In the genomic region with DNA sequence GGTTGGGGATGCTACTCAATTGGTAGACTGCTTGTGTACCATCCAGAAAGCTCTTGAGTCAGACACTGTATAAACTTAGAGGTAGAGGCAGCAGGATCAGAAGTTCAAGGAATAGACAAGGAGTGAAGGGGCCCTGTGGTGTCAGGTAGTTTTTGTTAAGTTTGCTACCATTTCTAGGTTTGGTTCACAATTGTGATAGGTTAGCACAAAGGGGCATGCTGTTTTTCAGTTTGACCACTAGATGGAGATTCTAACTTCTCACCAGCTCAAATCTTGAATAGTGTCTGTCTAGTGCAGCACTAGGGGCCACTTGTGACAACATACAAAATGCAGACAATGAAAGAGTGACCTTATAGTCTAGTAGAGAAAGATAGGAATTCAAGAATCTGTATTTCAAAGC, we compare ENCODE assay signal across 10 mouse cellular contexts. TPM values are rescaled to one million over a fixed set of nuclear protein-coding genes. Genes with fewer than 3 reads are reported as not detected.
DNase-seq lines count a peak whose midpoint lies in the region; ATAC-seq and TF ChIP-seq lines count a peak whose summit lies in the region.
"Had no signal": no experiment of that assay in that cellular context is flagged by ENCODE, and none has a peak within 500 bp of the region (broad histone marks: within the 10 kb centered on the region; RNA-seq: fewer than 3 reads in every experiment).

No protein-coding gene starts in this region.

- no peaks in the 10 kb centered on the region for H3K36me3 ChIP-seq in kidney, postnatal 0 days (ENCODE audit: insufficient read depth, low read length)
- H3K36me3 ChIP-seq in CH12.LX (replicated peaks in 1 of 2; ENCODE audit: control insufficient read depth in 1 of 2, insufficient read depth in 1 of 2, low read length in 1 of 2), result no peaks in the 10 kb centered on the region
- H3K36me3 ChIP-seq: embryonic facial prominence, embryonic 13.5 days had no signal

- H3K9ac ChIP-seq in kidney, postnatal 0 days (ENCODE audit: low read depth, low read length), result no peak overlapping the region
- H3K9ac ChIP-seq in CH12.LX (ENCODE audit: insufficient read depth, low read depth), result no peak overlapping the region
- H3K9ac ChIP-seq: embryonic facial prominence, embryonic 13.5 days had no signal

- H3K4me3 ChIP-seq in kidney, postnatal 0 days (replicated peaks; ENCODE audit: low read depth, low read length), result no peak overlapping the region
- H3K4me3 ChIP-seq in CH12.LX (replicated peaks in 1 of 3; ENCODE audit: low read depth in 2 of 3, low read length in 2 of 3, poor library complexity in 1 of 3), result no peak overlapping the region
- H3K4me3 ChIP-seq: embryonic facial prominence, embryonic 13.5 days had no signal

- no peak overlapping the region for H3K4me2 ChIP-seq in kidney, postnatal 0 days (ENCODE audit: low read length)
- no peak overlapping the region for H3K4me2 ChIP-seq in CH12.LX (ENCODE audit: insufficient read depth, low read depth, poor library complexity, severe bottlenecking)
- H3K4me2 ChIP-seq: embryonic facial prominence, embryonic 13.5 days had no signal

- H3K9me3 ChIP-seq in kidney, postnatal 0 days (replicated peaks; ENCODE audit: low read length), result no peaks in the 10 kb centered on the region
- H3K9me3 ChIP-seq in CH12.LX (replicated peaks; ENCODE audit: low read length), result no peaks in the 10 kb centered on the region
- H3K9me3 ChIP-seq: embryonic facial prominence, embryonic 13.5 days had no signal

- dilution Hi-C loops in CH12.LX (cut with MboI; ENCODE audit: extremely low pct_ligation_motif_present, extremely low pct_unique_long_range_greater_than_20kb, low sequenced_read_pairs), result no loop called here

- in situ Hi-C loops in CH12.LX (cut with MboI; ENCODE audit: low pct_ligation_motif_present, low pct_unique_long_range_greater_than_20kb, low sequenced_read_pairs), result loop anchor here (5.0 kb wide), 1 partner anchor 37 kb away; no protein-coding TSS in a partner anchor

- peak; percentile 70 for TF ChIP-seq RAD21 in CH12.LX (IDR thresholded peaks at IDR 0.05; ENCODE audit: low read depth, low read length)

- DNase-seq in cerebellum, adult 18-20 months, result peak; percentile 15 to 22
- peak; percentile 92 for DNase-seq in kidney, postnatal 0 days (ENCODE audit: low spot score)
- DNase-seq in kidney, postnatal 25 days, result no peak
- peak; percentile 53 for DNase-seq in CH12.LX (ENCODE audit: extremely low read depth)
- no peak for DNase-seq in cerebellum, postnatal 4 days (ENCODE audit: low spot score in 2 of 2)
- DNase-seq: kidney, adult 18-20 months had no signal

- ATAC-seq in cerebellum, adult (ENCODE audit: insufficient number of reproducible peaks, low FRiP score, low TSS enrichment), result no peak
- ATAC-seq in kidney, postnatal 0 days (replicated peaks; ENCODE audit: low FRiP score, low read depth), result no peak
- ATAC-seq in granulocyte monocyte progenitor cell, adult 5-6 weeks (replicated peaks; ENCODE audit: poor library complexity, severe bottlenecking), result peak; percentile 52
- ATAC-seq in inflammation-experienced regulatory T-cells, adult 6 months, result no peak

- H3K79me2 ChIP-seq in CH12.LX (replicated peaks; ENCODE audit: control insufficient read depth, extremely low read depth, insufficient read depth, poor library complexity, severe bottlenecking), result no peaks in the 10 kb centered on the region

- TF ChIP-seq EP300 in CH12.LX (IDR thresholded peaks at IDR 0.05; ENCODE audit: low read length), result no peak

- no peak overlapping the region for H3K27ac ChIP-seq in kidney, postnatal 0 days
- no peak overlapping the region for H3K27ac ChIP-seq in CH12.LX (ENCODE audit: insufficient read depth, low read depth)
- H3K27ac ChIP-seq: embryonic facial prominence, embryonic 13.5 days had no signal

- H3K4me1 ChIP-seq in kidney, postnatal 0 days (replicated peaks; ENCODE audit: insufficient read depth, low read length), result peaks cover 3% of the 10 kb centered on the region; the same call in 1 of the 2 replicates
- peaks cover 0 to 24% of the 10 kb centered on the region in 2 experiments; a peak in 2 of 4 replicates for H3K4me1 ChIP-seq in CH12.LX (ENCODE audit: control insufficient read depth in 1 of 2, insufficient read depth in 2 of 2)

- H3K27me3 ChIP-seq in kidney, postnatal 0 days (ENCODE audit: insufficient read depth, low read length), result no peaks in the 10 kb centered on the region
- H3K27me3 ChIP-seq in CH12.LX (replicated peaks), result no peaks in the 10 kb centered on the region
- H3K27me3 ChIP-seq: embryonic facial prominence, embryonic 13.5 days had no signal

- no peak for TF ChIP-seq POLR2A in CH12.LX (IDR thresholded peaks at IDR 0.05; ENCODE audit: low read depth, low read length)

- TF ChIP-seq CTCF in kidney, postnatal 0 days (IDR thresholded peaks at IDR 0.05; ENCODE audit: low read depth), result peak; percentile 86
- peak; percentile 73 to 90 for TF ChIP-seq CTCF in CH12.LX (conservative IDR thresholded peaks at IDR 0.05 in 1 of 2, IDR thresholded peaks at IDR 0.05 in 1 of 2; ENCODE audit: low read depth in 2 of 2, low read length in 2 of 2)

TF ChIP-seq in CH12.LX, 34 proteins besides CTCF, POLR2A, EP300 and RAD21:
- TF ChIP-seq BHLHE40 (IDR thresholded peaks at IDR 0.05; ENCODE audit: low read depth, low read length) (no peak), MYC (IDR thresholded peaks at IDR 0.05; ENCODE audit: low read depth, low read length) (peak; percentile 55; the same call in 1 of the 2 replicates), NELFE (IDR thresholded peaks at IDR 0.05; ENCODE audit: low read depth, low read length) (no peak), HCFC1 (IDR thresholded peaks at IDR 0.05; ENCODE audit: low read depth, low read length) (no peak), ZC3H11A (IDR thresholded peaks at IDR 0.05; ENCODE audit: low read depth, low read length) (peak; percentile 41; the same call in 1 of the 2 replicates), MAZ (IDR thresholded peaks at IDR 0.05; ENCODE audit: low read depth, low read length) (no peak), ZNF384 (IDR thresholded peaks at IDR 0.05; ENCODE audit: low read depth, low read length) (peak; percentile 35; the same call in 1 of the 2 replicates), MAX (IDR thresholded peaks at IDR 0.05; ENCODE audit: low read length) (peak; percentile 44; the same call in 1 of the 2 replicates), SMC3 (IDR thresholded peaks at IDR 0.05; ENCODE audit: low read depth, low read length) (peak; percentile 84), MXI1 (IDR thresholded peaks at IDR 0.05; ENCODE audit: low read depth, low read length) (no peak), POLR2AphosphoS2 (IDR thresholded peaks at IDR 0.05; ENCODE audit: low read depth, low read length) (no peak), JUND (conservative IDR thresholded peaks at IDR 0.05; ENCODE audit: low read depth, low read length) (peak; percentile 21; the same call in 1 of the 2 replicates)

RNA-seq across cellular contexts. Expression of a gene that starts 27.0 kb away (rescaled TPM):
- polyA plus RNA-seq in kidney, postnatal 0 days (2015; fragmentation: Nextera tagmentation; extraction: Ambion mirVana), result 377 and 437 TPM in 2 replicates
- total RNA-seq in CH12.LX (2012; rRNA removed), result 56.9 and 65.0 TPM in 2 replicates
- total RNA-seq in CH12.LX (2014; rRNA removed), result 189 and 206 TPM in 2 replicates
- polyA plus RNA-seq in CH12.LX (2012; ENCODE audit: insufficient read length, low read depth), result 196 and 211 TPM in 2 replicates
- total RNA-seq in granulocyte monocyte progenitor cell, adult 5-6 weeks (2014; fragmentation: Nextera tagmentation), result 118 and 129 TPM in 2 replicates
- 154 and 167 TPM in 2 replicates for total RNA-seq in granulocyte monocyte progenitor cell, adult 5-6 weeks (2017)
- 1 to 10 TPM; 2.2 to 8.3 (median 2.5) TPM for polyA plus RNA-seq in inflammation-experienced regulatory T-cells, adult 6 months (2017; shearing (Covaris generic))

Comparison
In these comparisons a context has a peak if more than half of its experiments do, and no peak if none do; other contexts are left out.
1. DNase-seq: peak in cerebellum, adult 18-20 months (2 of 2), kidney, postnatal 0 days (single experiment) and CH12.LX (single experiment); none in kidney, postnatal 25 days (0 of 2) and cerebellum, postnatal 4 days (0 of 2).
2. RNA of a gene that starts 27.0 kb away (polyA plus RNA-seq): 377 to 437 TPM in kidney, postnatal 0 days and 196 to 211 TPM in CH12.LX; 2.2 to 8.3 TPM in inflammation-experienced regulatory T-cells, adult 6 months; every median in the first group is over 10 times any median in the second.